Mouse (Mus musculus) bone marrow macrophage, adult 2 months (primary cell): ENCODE data around the gene Adamts17.

Experiments
- CTCF ChIP-seq: IDR thresholded peaks from 2 replicates; pipeline ENCODE4 v1.5.1; 2012; ENCODE audit warnings: low read depth, mild to moderate bottlenecking, low read length, moderate library complexity
- POLR2A ChIP-seq: IDR thresholded peaks from 2 replicates; pipeline ENCODE4 v1.6.1; 2012; ENCODE audit warnings: mild to moderate bottlenecking, low read depth, low read length, borderline replicate concordance

GRCm38 (mm10) chr7:66924104-66924503 lies 84.6 kb downstream of the Adamts17 start:
- TF ChIP-seq POLR2A (no peak), CTCF (no peak)
